Comparison of ENCODE assay signal across 8 mouse cellular contexts in the genomic region with DNA sequence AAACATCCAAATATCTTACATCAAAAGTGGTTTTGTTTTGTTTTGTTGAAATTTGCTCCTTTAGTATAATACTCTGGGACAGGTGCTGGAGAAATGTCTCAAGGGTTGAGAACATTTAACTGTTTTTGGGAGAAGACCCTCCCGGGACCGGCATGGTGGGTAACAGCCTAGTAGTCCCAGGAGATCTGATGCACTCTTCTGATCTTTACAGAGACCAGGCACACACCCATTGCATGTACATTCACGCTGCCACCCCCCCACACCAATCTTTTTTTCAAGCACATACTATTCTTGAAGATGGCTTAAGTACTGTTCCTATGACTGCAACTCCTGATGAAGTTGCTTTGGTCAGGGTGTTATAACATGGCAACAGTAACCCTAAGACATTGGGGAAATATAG. TPM values are rescaled to one million over a fixed set of nuclear protein-coding genes. Genes with fewer than 3 reads are reported as not detected.
DNase-seq lines count a peak whose midpoint lies in the region; ATAC-seq and TF ChIP-seq lines count a peak whose summit lies in the region.

No protein-coding gene starts in this region.

- H3K9me3 ChIP-seq in megakaryocyte, embryonic 14.5 days: no peaks in the 10 kb centered on the region
- no peaks in the 10 kb centered on the region for H3K9me3 ChIP-seq in limb, embryonic 14.5 days (ENCODE audit: control insufficient read depth, low read length)
- no peaks in the 10 kb centered on the region for H3K9me3 ChIP-seq in stomach, embryonic 16.5 days (replicated peaks; ENCODE audit: control insufficient read depth, low read length)

- peak overlapping the region; percentile 38 for H3K4me2 ChIP-seq in limb, embryonic 14.5 days (replicated peaks; ENCODE audit: low read depth, low read length, severe bottlenecking)
- peak overlapping the region; percentile 54 for H3K4me2 ChIP-seq in stomach, embryonic 16.5 days (ENCODE audit: low read depth, low read length)

- peak; percentile 14 for DNase-seq in CD4-positive, CD25-positive, alpha-beta regulatory T cell, adult 2 months (ENCODE audit: low read depth, low spot score)
- no peak for DNase-seq in limb, embryonic 14.5 days (ENCODE audit: low spot score)
- no peak for DNase-seq in embryo, embryonic 9.5 days (ENCODE audit: extremely low spot score)

- peak overlapping the region; percentile 91 for H3K4me3 ChIP-seq in megakaryocyte, embryonic 14.5 days (replicated peaks)
- H3K4me3 ChIP-seq in limb, embryonic 14.5 days (replicated peaks; ENCODE audit: low read length): peak overlapping the region; percentile 22
- H3K4me3 ChIP-seq in stomach, embryonic 16.5 days (replicated peaks; ENCODE audit: low read length): peak overlapping the region; percentile 33; the same call in 1 of the 2 replicates

- H3K9ac ChIP-seq in limb, embryonic 14.5 days (ENCODE audit: low read depth, low read length, severe bottlenecking): peak overlapping the region; percentile 17; the same call in 1 of the 2 replicates
- no peak overlapping the region for H3K9ac ChIP-seq in stomach, embryonic 16.5 days (ENCODE audit: low read length)

- peaks cover 31% of the 10 kb centered on the region for H3K4me1 ChIP-seq in megakaryocyte, embryonic 14.5 days
- H3K4me1 ChIP-seq in limb, embryonic 14.5 days (ENCODE audit: control insufficient read depth, insufficient read depth, low read length): 0 out of 2 replicates have a peak, but pooled peaks cover 3% of the 10 kb centered on the region
- no peaks in the 10 kb centered on the region; the same call in 1 of the 2 replicates for H3K4me1 ChIP-seq in stomach, embryonic 16.5 days (ENCODE audit: control insufficient read depth, insufficient read depth, low read length)

- peaks cover 5% of the 10 kb centered on the region for H3K36me3 ChIP-seq in megakaryocyte, embryonic 14.5 days (replicated peaks; ENCODE audit: low read length)
- H3K36me3 ChIP-seq in limb, embryonic 14.5 days (ENCODE audit: control insufficient read depth, insufficient read depth, low read length): 0 out of 2 replicates have a peak, but pooled peaks cover 2% of the 10 kb centered on the region
- H3K36me3 ChIP-seq in stomach, embryonic 16.5 days (ENCODE audit: control insufficient read depth, insufficient read depth, low read length): no peaks in the 10 kb centered on the region

- no peak for TF ChIP-seq POLR2A in limb, embryonic 14.5 days (IDR thresholded peaks at IDR 0.05; ENCODE audit: borderline replicate concordance, extremely low read depth, insufficient read depth, insufficient read length)

- ATAC-seq in CD4-positive, CD25-positive, alpha-beta regulatory T cell, adult 4 months: no peak
- no peak for ATAC-seq in megakaryocyte, adult 5-6 weeks (ENCODE audit: poor library complexity, severe bottlenecking)
- ATAC-seq in limb, embryonic 14.5 days (ENCODE audit: low FRiP score, low read depth): no peak
- no peak for ATAC-seq in stomach, embryonic 16.5 days (ENCODE audit: insufficient read depth, low FRiP score)
- no peak for ATAC-seq in activated CD4-positive, CD25-positive, alpha-beta regulatory T cell, adult 4 months

- H3K27ac ChIP-seq in limb, embryonic 14.5 days (replicated peaks; ENCODE audit: low read depth, low read length): peak overlapping the region; percentile 66
- H3K27ac ChIP-seq in stomach, embryonic 16.5 days (ENCODE audit: low read length): peak overlapping the region; percentile 87; the same call in 1 of the 2 replicates

- H3K27me3 ChIP-seq in megakaryocyte, embryonic 14.5 days (replicated peaks): peaks cover 7% of the 10 kb centered on the region
- no peaks in the 10 kb centered on the region for H3K27me3 ChIP-seq in limb, embryonic 14.5 days (ENCODE audit: control insufficient read depth, insufficient read depth, low read length)
- H3K27me3 ChIP-seq in stomach, embryonic 16.5 days (ENCODE audit: control insufficient read depth, insufficient read depth, low read length): no peaks in the 10 kb centered on the region

- 70% methylated on average over 3 of the region's 3 CpGs for whole genome bisulfite sequencing in limb, embryonic 14.5 days
- WGBS in stomach, embryonic 16.5 days: 69% methylated on average over 3 of the region's 3 CpGs

RNA-seq across cellular contexts. Expression of a gene that starts 0.9 kb away (rescaled TPM):
- polyA plus RNA-seq in CD4-positive, CD25-positive, alpha-beta regulatory T cell, adult 4 months (2017; shearing (Covaris generic)): 10 to 100 TPM; 25.6 to 30.8 TPM
- polyA plus RNA-seq in megakaryocyte, embryonic 14.5 days (2012; ENCODE audit: insufficient read depth, low replicate concordance): 7.8 TPM in 1 of 2 replicates, not detected in the other
- 48.6 and 55.6 TPM in 2 replicates for total RNA-seq in megakaryocyte, adult 5-6 weeks (2015)
- 72.5 and 75.7 TPM in 2 replicates for total RNA-seq in megakaryocyte, adult 5-6 weeks (2017)
- polyA plus RNA-seq in limb, embryonic 14.5 days (2012; rRNA removed): 24.3 and 26.8 TPM in 2 replicates
- polyA plus RNA-seq in limb, embryonic 14.5 days (2014; fragmentation: Nextera tagmentation; extraction: Ambion mirVana): 55.3 and 60.1 TPM in 2 replicates
- 78.7 and 82.3 TPM in 2 replicates for polyA plus RNA-seq in stomach, embryonic 16.5 days (2015; fragmentation: Nextera tagmentation; extraction: Ambion mirVana)
- polyA plus RNA-seq in activated CD4-positive, CD25-positive, alpha-beta regulatory T cell, adult 4 months (2017; shearing (Covaris generic)): 10 to 100 TPM; 32.7 to 33.5 TPM

RNA-seq across cellular contexts. Expression of a gene that starts 2.9 kb away (rescaled TPM):
- polyA plus RNA-seq in CD4-positive, CD25-positive, alpha-beta regulatory T cell, adult 4 months (2017; shearing (Covaris generic)): 100 to 1,000 TPM; 132 to 352 TPM
- polyA plus RNA-seq in megakaryocyte, embryonic 14.5 days (2012; ENCODE audit: insufficient read depth, low replicate concordance): 5.5 and 18.9 TPM in 2 replicates
- 306 and 313 TPM in 2 replicates for total RNA-seq in megakaryocyte, adult 5-6 weeks (2015)
- 331 and 383 TPM in 2 replicates for total RNA-seq in megakaryocyte, adult 5-6 weeks (2017)
- polyA plus RNA-seq in limb, embryonic 14.5 days (2012; rRNA removed): 241 and 276 TPM in 2 replicates
- 371 and 402 TPM in 2 replicates for polyA plus RNA-seq in limb, embryonic 14.5 days (2014; fragmentation: Nextera tagmentation; extraction: Ambion mirVana)
- 405 and 440 TPM in 2 replicates for polyA plus RNA-seq in stomach, embryonic 16.5 days (2015; fragmentation: Nextera tagmentation; extraction: Ambion mirVana)
- 100 to 1,000 TPM; 203 to 422 TPM for polyA plus RNA-seq in activated CD4-positive, CD25-positive, alpha-beta regulatory T cell, adult 4 months (2017; shearing (Covaris generic))

RNA-seq across cellular contexts. Expression of a gene that starts 14.5 kb away (rescaled TPM):
- 10 to 100 TPM in 1 of 2 experiments, 1 to 10 TPM in 1; 8.7 to 11.7 TPM for polyA plus RNA-seq in CD4-positive, CD25-positive, alpha-beta regulatory T cell, adult 4 months (2017; shearing (Covaris generic))
- 0.06 TPM in 1 of 2 replicates, not detected in the other for polyA plus RNA-seq in megakaryocyte, embryonic 14.5 days (2012; ENCODE audit: insufficient read depth, low replicate concordance)
- 25.0 and 27.5 TPM in 2 replicates for total RNA-seq in megakaryocyte, adult 5-6 weeks (2015)
- total RNA-seq in megakaryocyte, adult 5-6 weeks (2017): 23.5 and 46.6 TPM in 2 replicates
- 10.3 and 10.7 TPM in 2 replicates for polyA plus RNA-seq in limb, embryonic 14.5 days (2012; rRNA removed)
- polyA plus RNA-seq in limb, embryonic 14.5 days (2014; fragmentation: Nextera tagmentation; extraction: Ambion mirVana): 30.0 and 34.6 TPM in 2 replicates
- polyA plus RNA-seq in stomach, embryonic 16.5 days (2015; fragmentation: Nextera tagmentation; extraction: Ambion mirVana): 27.6 and 28.3 TPM in 2 replicates
- 1 to 10 TPM; 6.2 to 8.2 TPM for polyA plus RNA-seq in activated CD4-positive, CD25-positive, alpha-beta regulatory T cell, adult 4 months (2017; shearing (Covaris generic))

Comparison
In these comparisons a context has a peak if more than half of its experiments do, and no peak if none do; other contexts are left out.
1. H3K4me3 ChIP-seq: peak in every context shown above with its lines; median percentile 91 in megakaryocyte, embryonic 14.5 days; 33 in stomach, embryonic 16.5 days; 22 in limb, embryonic 14.5 days.